Mouse (Mus musculus): ENCODE measurements at regions not wholly inside any gene's neighbourhood (a gene's known extent, or its start where the extent isn't known, plus 50 kb on each side); places are given as distances from the start of the nearest gene placed in this dataset.

DNA sequence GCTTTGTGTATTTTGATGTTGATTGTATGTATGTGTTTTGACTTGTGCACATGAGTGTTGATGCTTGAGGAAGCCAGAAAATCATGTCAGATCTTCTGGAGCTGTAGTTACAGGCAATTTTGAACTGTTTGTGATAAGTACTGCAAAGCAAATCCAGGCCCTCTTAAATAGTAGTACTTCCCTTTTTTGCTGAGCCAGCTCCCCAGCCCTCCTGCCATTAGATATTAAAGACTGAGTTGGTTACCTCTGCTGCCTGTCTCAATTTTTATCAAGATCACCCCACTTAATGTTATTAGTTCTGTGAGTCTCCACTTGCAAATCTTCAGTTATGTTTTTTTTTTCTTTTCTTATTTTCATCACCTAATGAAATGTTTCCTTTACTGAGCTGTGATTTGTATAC, 152.8 kb upstream of the Cntn3 start:
- Histone ChIP-seq H3K36me3 (ENCODE audit: control insufficient read depth in 1 of 2, insufficient read depth in 2 of 2, low read length in 2 of 2) (no peaks in the 10 kb centered on the region), H3K4me3 (ENCODE audit: control insufficient read depth in 1 of 2, insufficient read depth in 1 of 2, low read depth in 2 of 2, low read length in 2 of 2) (no peak overlapping the region), H3K27ac (ENCODE audit: control insufficient read depth, low read depth, low read length) (no peak overlapping the region), H3K9ac (ENCODE audit: control insufficient read depth, low read depth, low read length, poor library complexity, severe bottlenecking) (no peak overlapping the region), H3K4me1 (ENCODE audit: control insufficient read depth in 1 of 2, insufficient read depth in 2 of 2, low read length in 2 of 2) (no peaks in the 10 kb centered on the region), H3K9me3 (replicated peaks; ENCODE audit: insufficient read depth, low read length) (no peaks in the 10 kb centered on the region), H3K27me3 (ENCODE audit: control insufficient read depth in 1 of 2, insufficient read depth in 2 of 2, low read length in 2 of 2) (no peaks in the 10 kb centered on the region), H3K79me2 (ENCODE audit: control insufficient read depth, insufficient read depth, low read length, poor library complexity) (no peaks in the 10 kb centered on the region)
- TF ChIP-seq MYC (IDR thresholded peaks at IDR 0.05; ENCODE audit: low read depth, low read length) (no peak), RCOR1 (IDR thresholded peaks at IDR 0.05; ENCODE audit: low read depth, low read length) (peak; percentile 13; the same call in 1 of the 2 replicates), GATA1 (IDR thresholded peaks at IDR 0.05; ENCODE audit: low read depth, low read length) (peak; percentile 31; the same call in 1 of the 2 replicates), MAFK (IDR thresholded peaks at IDR 0.05; ENCODE audit: borderline replicate concordance, low read depth, low read length) (peak; percentile 84)
- peak; percentile 68 for DNase-seq (ENCODE audit: low read depth, low spot score)

DNA sequence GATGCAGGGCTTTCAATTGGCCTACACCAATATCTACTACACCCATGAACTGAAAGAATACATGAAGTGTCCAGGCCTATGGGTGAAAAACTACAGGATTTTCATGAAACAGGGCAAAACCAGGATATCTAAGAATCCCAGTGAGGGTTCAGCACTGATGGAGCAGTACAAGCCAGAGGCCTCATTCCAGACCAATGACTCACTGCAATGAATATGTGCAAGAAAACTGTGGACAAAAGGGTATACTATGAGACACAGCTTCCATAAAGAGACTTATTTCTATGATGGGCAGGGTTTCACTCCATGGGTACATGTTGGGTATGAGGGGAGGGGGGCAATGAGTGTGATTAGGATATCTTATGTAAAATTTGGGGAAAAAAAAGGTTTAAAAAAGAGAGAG, 151.4 kb upstream of the Cntn3 start:
- Histone ChIP-seq H3K9me3 (replicated peaks; ENCODE audit: insufficient read depth, low read length) (no peaks in the 10 kb centered on the region), H3K36me3 (ENCODE audit: control insufficient read depth in 1 of 2, insufficient read depth in 2 of 2, low read length in 2 of 2) (no peaks in the 10 kb centered on the region), H3K9ac (ENCODE audit: control insufficient read depth, low read depth, low read length, poor library complexity, severe bottlenecking) (no peak overlapping the region), H3K79me2 (ENCODE audit: control insufficient read depth, insufficient read depth, low read length, poor library complexity) (no peaks in the 10 kb centered on the region), H3K27ac (ENCODE audit: control insufficient read depth, low read depth, low read length) (no peak overlapping the region), H3K27me3 (ENCODE audit: control insufficient read depth in 1 of 2, insufficient read depth in 2 of 2, low read length in 2 of 2) (no peaks in the 10 kb centered on the region), H3K4me3 (ENCODE audit: control insufficient read depth in 1 of 2, insufficient read depth in 1 of 2, low read depth in 2 of 2, low read length in 2 of 2) (no peak overlapping the region), H3K4me1 (ENCODE audit: control insufficient read depth in 1 of 2, insufficient read depth in 2 of 2, low read length in 2 of 2) (no peaks in the 10 kb centered on the region)
- DNase-seq (ENCODE audit: low read depth, low spot score): no peak
- TF ChIP-seq SMC3 (IDR thresholded peaks at IDR 0.05; ENCODE audit: low read depth, low read length): no peak
- no peak for TF ChIP-seq MAX (IDR thresholded peaks at IDR 0.05; ENCODE audit: low read length)
- no peak for TF ChIP-seq RCOR1 (IDR thresholded peaks at IDR 0.05; ENCODE audit: low read depth, low read length)
- no peak for TF ChIP-seq MXI1 (IDR thresholded peaks at IDR 0.05; ENCODE audit: low read depth, low read length)
- TF ChIP-seq ZKSCAN1 (IDR thresholded peaks at IDR 0.05; ENCODE audit: low read depth, low read length): no peak
- TF ChIP-seq UBTF (IDR thresholded peaks at IDR 0.05; ENCODE audit: borderline replicate concordance, insufficient read depth, low read depth, low read length): no peak
- TF ChIP-seq GATA1 (IDR thresholded peaks at IDR 0.05; ENCODE audit: low read depth, low read length): no peak
- TF ChIP-seq ZNF384 (IDR thresholded peaks at IDR 0.05; ENCODE audit: low read depth, low read length): no peak
- TF ChIP-seq SIN3A (IDR thresholded peaks at IDR 0.05; ENCODE audit: low read length): no peak
- TF ChIP-seq NRF1 (IDR thresholded peaks at IDR 0.05; ENCODE audit: insufficient read depth, low read depth, low read length, poor library complexity, severe bottlenecking): no peak
- no peak for TF ChIP-seq ZMIZ1 (IDR thresholded peaks at IDR 0.05; ENCODE audit: low read depth, low read length)
- no peak for TF ChIP-seq USF1 (IDR thresholded peaks at IDR 0.05; ENCODE audit: low read depth, low read length)
- no peak for TF ChIP-seq EP300 (IDR thresholded peaks at IDR 0.05; ENCODE audit: low read depth in 1 of 2, low read length in 2 of 2)

DNA sequence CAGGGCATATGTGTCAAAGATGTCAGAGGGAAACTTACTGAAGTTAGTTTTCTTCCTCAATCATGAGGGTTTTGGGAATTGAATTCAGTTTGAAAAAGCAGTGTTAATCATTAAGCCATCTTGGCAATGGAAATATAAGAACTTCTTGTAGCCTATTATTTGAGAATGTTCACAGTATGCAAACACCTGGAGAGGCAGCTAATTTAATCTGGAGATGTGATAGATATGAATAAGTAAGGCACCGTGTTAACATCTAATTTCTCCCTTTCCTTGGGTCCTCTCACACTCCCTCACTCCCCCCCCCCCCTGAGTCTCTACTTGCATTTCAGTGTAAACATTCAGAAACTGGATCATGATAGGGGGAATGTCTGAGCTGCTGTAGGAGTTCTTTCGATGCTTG, 134.0 kb upstream of the Cntn3 start:
- DNase-seq (ENCODE audit: low read depth, low spot score): no peak
- Histone ChIP-seq H3K36me3 (ENCODE audit: control insufficient read depth in 1 of 2, insufficient read depth in 2 of 2, low read length in 2 of 2) (no peaks in the 10 kb centered on the region), H3K27me3 (ENCODE audit: control insufficient read depth in 1 of 2, insufficient read depth in 2 of 2, low read length in 2 of 2) (no peaks in the 10 kb centered on the region), H3K9me3 (replicated peaks; ENCODE audit: insufficient read depth, low read length) (no peaks in the 10 kb centered on the region), H3K27ac (ENCODE audit: control insufficient read depth, low read depth, low read length) (no peak overlapping the region), H3K4me1 (ENCODE audit: control insufficient read depth in 1 of 2, insufficient read depth in 2 of 2, low read length in 2 of 2) (no peaks in the 10 kb centered on the region), H3K4me3 (ENCODE audit: control insufficient read depth in 1 of 2, insufficient read depth in 1 of 2, low read depth in 2 of 2, low read length in 2 of 2) (no peak overlapping the region), H3K9ac (ENCODE audit: control insufficient read depth, low read depth, low read length, poor library complexity, severe bottlenecking) (no peak overlapping the region), H3K79me2 (ENCODE audit: control insufficient read depth, insufficient read depth, low read length, poor library complexity) (no peaks in the 10 kb centered on the region)
- no peak for TF ChIP-seq MYC (IDR thresholded peaks at IDR 0.05; ENCODE audit: low read depth, low read length)
- no peak for TF ChIP-seq TCF12 (IDR thresholded peaks at IDR 0.05; ENCODE audit: low read depth, low read length)
- TF ChIP-seq USF2 (IDR thresholded peaks at IDR 0.05; ENCODE audit: borderline replicate concordance in 1 of 2, insufficient read depth in 1 of 2, low read depth in 1 of 2, low read length in 2 of 2): no peak
